Mouse (Mus musculus) limb, embryonic 14.5 days (tissue): ENCODE measurements around the gene Tcf7l2. TPM values are rescaled to one million over a fixed set of nuclear protein-coding genes. Genes with fewer than 3 reads are reported as not detected.

Experiments
- ATAC-seq: fragments of 200-750 bp; cut with Nextera tagmentation; 2 replicates; pipeline ENCODE4 v1.8.0; 2017; ENCODE audit warnings: low read depth, moderate number of reproducible peaks, moderate TSS enrichment; ENCODE audit not compliant: low FRiP score
- DNase-seq: peaks from one replicate; pipeline ENCODE4 v3.0.0-alpha.2; 2015; ENCODE audit warnings: low spot score
- H3K27ac ChIP-seq: fragments of 300-500 bp; sonication (generic); replicated peaks from 2 replicates; pipeline ENCODE4 v1.5.1; 2014; ENCODE audit warnings: low read depth, mild to moderate bottlenecking, low read length, moderate library complexity, mixed read lengths
- H3K27me3 ChIP-seq: fragments of 300-500 bp; sonication (generic); 2 replicates; pipeline ENCODE4 v1.6.1; 2014; ENCODE audit warnings: low read length, mixed read lengths; ENCODE audit not compliant: control insufficient read depth, insufficient read depth
- H3K36me3 ChIP-seq: fragments of 300-500 bp; sonication (generic); 2 replicates; pipeline ENCODE4 v1.6.1; 2014; ENCODE audit warnings: mild to moderate bottlenecking, low read length, moderate library complexity, mixed read lengths; ENCODE audit not compliant: control insufficient read depth, insufficient read depth
- H3K4me1 ChIP-seq: fragments of 300-500 bp; sonication (generic); 2 replicates; pipeline ENCODE4 v1.6.1; 2014; ENCODE audit warnings: antibody characterized with exemption, low read length, mixed read lengths; ENCODE audit not compliant: control insufficient read depth, insufficient read depth
- H3K4me2 ChIP-seq: fragments of 300-500 bp; sonication (generic); replicated peaks from 2 replicates; pipeline ENCODE4 v1.6.1; 2014; ENCODE audit warnings: low read depth, mild to moderate bottlenecking, low read length, moderate library complexity; ENCODE audit not compliant: severe bottlenecking
- H3K4me3 ChIP-seq: fragments of 300-500 bp; sonication (generic); replicated peaks from 2 replicates; pipeline ENCODE4 v1.5.1; 2014; ENCODE audit warnings: low read length
- H3K9ac ChIP-seq: fragments of 300-500 bp; sonication (generic); 2 replicates; pipeline ENCODE4 v1.6.1; 2014; ENCODE audit warnings: mild to moderate bottlenecking, low read depth, low read length, moderate library complexity; ENCODE audit not compliant: severe bottlenecking
- H3K9me3 ChIP-seq: fragments of 300-500 bp; sonication (generic); 2 replicates; pipeline ENCODE4 v1.6.1; 2016; ENCODE audit warnings: low read length; ENCODE audit not compliant: control insufficient read depth
- POLR2A ChIP-seq: fragments of 200-500 bp; IDR thresholded peaks from 2 replicates; pipeline ENCODE4 v1.8.0; 2012; ENCODE audit warnings: inconsistent platforms, mild to moderate bottlenecking, moderate library complexity, borderline replicate concordance; ENCODE audit not compliant: insufficient read depth, insufficient read length; ENCODE audit errors: extremely low read depth
- WGBS: fragments of 180-500 bp; shearing (Covaris S2); extraction: QIAGEN DNeasy Blood & Tissue Kit; methylation state at CpG from one replicate; pipeline ENCODE4 v1.1.7; 2014; 5-methylcytosine and 5-hydroxymethylcytosine counted together
- polyA plus RNA-seq, 2 experiments: library from polyadenylated mRNA; depleted of rRNA in 1 of 2; stranded (reverse) in 1 of 2; unstranded in 1 of 2; fragments of >200 nt; fragmentation: Nextera tagmentation in 1 of 2; extraction: Ambion mirVana in 1 of 2; gene quantifications; 2 replicates each; pipeline versions ENCODE4 v1.2.1 to v1.2.3; 2012 to 2014

Gene Tcf7l2
- polyA plus RNA-seq, 2 experiments, result 51.6 to 134 TPM

DNA sequence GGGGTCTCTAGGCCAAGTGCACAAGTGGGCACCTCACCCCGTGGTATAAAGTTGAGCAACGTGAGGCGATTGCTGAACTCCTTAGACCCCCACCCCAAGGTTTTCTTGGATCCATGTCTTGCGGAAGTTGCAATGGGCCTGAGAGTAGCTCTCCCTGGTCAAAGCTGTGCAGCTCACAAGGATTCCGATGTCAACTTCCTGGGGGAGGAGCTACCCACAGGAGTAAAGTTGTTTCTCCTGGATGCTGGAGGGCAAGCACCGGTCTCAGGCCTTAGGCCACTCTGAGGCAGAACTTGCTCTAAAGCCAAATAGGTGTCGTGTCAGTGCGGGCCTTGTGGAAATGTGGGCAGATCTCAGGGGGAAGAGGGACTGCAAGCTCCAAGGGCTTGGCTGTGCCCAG is 12.2 kb upstream of the Tcf7l2 start:
- H3K9ac ChIP-seq, result no peak overlapping the region
- TF ChIP-seq POLR2A, result no peak
- no peak overlapping the region for H3K4me3 ChIP-seq
- WGBS, result 65% methylated on average over 8 of the region's 8 CpGs
- no peaks in the 10 kb centered on the region for H3K36me3 ChIP-seq
- H3K9me3 ChIP-seq, result no peaks in the 10 kb centered on the region
- DNase-seq (no peak), ATAC-seq (no peak)
- H3K27ac ChIP-seq, result no peak overlapping the region
- no peak overlapping the region for H3K4me2 ChIP-seq
- no peaks in the 10 kb centered on the region for H3K27me3 ChIP-seq
- peaks cover 4% of the 10 kb centered on the region; the same call in 1 of the 2 replicates for H3K4me1 ChIP-seq

DNA sequence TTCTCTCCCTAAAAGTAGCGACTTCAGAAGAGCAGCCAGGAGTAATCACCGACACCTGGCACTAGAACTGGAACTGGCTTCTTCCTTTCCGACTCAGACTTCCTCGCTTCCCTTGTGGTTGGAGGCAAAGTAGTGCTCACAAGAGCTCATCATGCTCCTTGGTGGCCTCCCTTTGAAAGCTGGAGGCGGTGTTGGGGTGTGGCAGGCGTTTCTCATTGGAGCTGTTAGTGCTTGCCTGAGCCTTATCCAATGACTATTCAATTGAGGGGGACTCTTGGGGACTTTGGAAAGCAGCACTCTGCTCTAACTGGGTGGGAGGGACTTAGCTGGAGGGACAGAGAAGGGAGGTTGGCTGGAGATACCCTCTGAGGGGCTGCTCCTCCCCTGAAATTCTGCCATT is 9.1 kb upstream of the Tcf7l2 start:
- no peak overlapping the region for H3K4me2 ChIP-seq
- no peak overlapping the region for H3K9ac ChIP-seq
- no peaks in the 10 kb centered on the region for H3K27me3 ChIP-seq
- WGBS, result 36% methylated on average over 6 of the region's 6 CpGs
- H3K36me3 ChIP-seq, result no peaks in the 10 kb centered on the region
- no peak overlapping the region for H3K4me3 ChIP-seq
- ATAC-seq (0 out of 2 replicates have a peak, but pooled peaks have one; percentile 30), DNase-seq (no peak)
- no peak for TF ChIP-seq POLR2A
- no peaks in the 10 kb centered on the region for H3K9me3 ChIP-seq
- H3K27ac ChIP-seq, result no peak overlapping the region
- peaks cover 4% of the 10 kb centered on the region; the same call in 1 of the 2 replicates for H3K4me1 ChIP-seq

DNA sequence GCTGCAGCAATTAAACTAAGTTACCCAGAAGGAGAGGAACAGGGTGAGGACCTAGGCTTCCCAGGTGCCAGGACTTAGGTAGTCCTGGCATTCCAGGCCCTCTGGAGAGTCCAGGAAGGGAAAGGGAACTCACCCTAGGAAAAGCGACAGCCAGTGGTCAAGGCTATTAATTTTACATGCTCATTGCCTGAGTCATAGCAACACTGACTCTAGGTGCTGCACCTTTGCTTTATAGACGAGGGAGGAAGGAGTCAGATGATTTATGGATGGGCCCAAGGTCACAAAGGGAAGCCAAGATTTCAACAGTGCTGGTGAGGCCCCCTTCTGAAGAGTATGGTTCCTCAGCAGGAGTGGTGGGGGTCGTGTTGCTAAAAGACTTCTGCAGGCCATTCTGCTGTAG is 8.6 kb upstream of the Tcf7l2 start:
- H3K27ac ChIP-seq, result no peak overlapping the region
- H3K36me3 ChIP-seq, result no peaks in the 10 kb centered on the region
- no peaks in the 10 kb centered on the region for H3K27me3 ChIP-seq
- ATAC-seq, result no peak
- H3K9me3 ChIP-seq, result no peaks in the 10 kb centered on the region
- no peak for TF ChIP-seq POLR2A
- peaks cover 4% of the 10 kb centered on the region; the same call in 1 of the 2 replicates for H3K4me1 ChIP-seq
- WGBS, result 37% methylated on average over 3 of the region's 3 CpGs
- H3K4me3 ChIP-seq, result no peak overlapping the region
- H3K9ac ChIP-seq, result no peak overlapping the region
- DNase-seq, result no peak
- H3K4me2 ChIP-seq, result no peak overlapping the region

DNA sequence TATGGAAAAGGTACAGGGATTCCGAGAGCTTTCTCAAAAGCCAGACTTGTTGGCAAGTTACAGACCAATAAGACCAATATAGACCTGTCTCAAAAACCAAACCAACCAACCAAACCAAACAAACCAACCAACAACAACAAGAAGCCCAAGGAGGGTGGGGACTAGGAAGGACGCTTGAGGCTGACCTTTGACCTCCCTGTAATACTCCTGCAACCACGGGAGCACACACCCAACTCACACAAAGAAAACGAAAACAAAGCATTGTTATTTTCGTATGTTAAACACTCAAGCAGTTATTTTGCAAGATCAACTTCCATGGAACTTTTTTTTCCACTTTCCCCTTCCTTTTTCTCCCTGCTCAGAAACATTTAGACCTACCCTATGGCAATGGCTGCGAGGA is 5.6 kb upstream of the Tcf7l2 start:
- 63% methylated on average over 6 of the region's 6 CpGs for WGBS
- no peak for DNase-seq

DNA sequence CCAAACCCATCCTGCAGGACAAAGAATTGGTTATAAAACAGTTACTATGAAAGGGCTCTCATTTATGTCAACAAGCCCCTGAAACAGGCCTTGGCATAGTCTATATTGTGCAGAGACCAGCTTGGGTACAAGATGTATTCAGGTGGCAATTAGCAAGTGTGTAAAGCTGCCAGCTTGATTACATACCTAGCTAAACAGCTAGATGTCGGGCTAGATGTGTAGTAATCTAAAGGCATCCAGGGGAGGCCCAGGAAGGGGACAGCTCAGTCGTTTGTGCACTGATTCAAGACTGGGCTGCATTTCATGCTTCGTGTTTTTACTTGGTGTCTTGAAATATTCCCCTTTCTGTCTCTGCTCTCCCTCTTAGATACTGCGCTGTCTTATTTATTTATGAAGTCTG is 1.9 kb upstream of the Tcf7l2 start:
- no peak overlapping the region for H3K4me2 ChIP-seq

More for the DNA sequence above, 5.6 kb upstream of the Tcf7l2 start:
- Histone ChIP-seq H3K27ac (no peak overlapping the region), H3K27me3 (no peaks in the 10 kb centered on the region), H3K4me2 (no peak overlapping the region), H3K36me3 (no peaks in the 10 kb centered on the region), H3K9ac (no peak overlapping the region), H3K4me3 (no peak overlapping the region), H3K4me1 (peaks cover 4% of the 10 kb centered on the region; the same call in 1 of the 2 replicates), H3K9me3 (no peaks in the 10 kb centered on the region)
- no peak for ATAC-seq
- TF ChIP-seq POLR2A, result no peak

More for the DNA sequence above, 1.9 kb upstream of the Tcf7l2 start:
- no peak for TF ChIP-seq POLR2A
- WGBS, result 27% methylated on average over 4 of the region's 4 CpGs
- H3K27me3 ChIP-seq, result no peaks in the 10 kb centered on the region
- H3K4me1 ChIP-seq, result peaks cover 4% of the 10 kb centered on the region; the same call in 1 of the 2 replicates
- no peak overlapping the region for H3K4me3 ChIP-seq
- no peak overlapping the region for H3K27ac ChIP-seq
- ATAC-seq (no peak), DNase-seq (no peak)
- H3K36me3 ChIP-seq, result 0 out of 2 replicates have a peak, but pooled peaks cover 3% of the 10 kb centered on the region
- no peaks in the 10 kb centered on the region for H3K9me3 ChIP-seq
- H3K9ac ChIP-seq, result no peak overlapping the region
